Mouse (Mus musculus) embryonic fibroblast, embryonic 13.5 days (primary cell): Measurements from ENCODE around the gene Mansc1.

Experiments
- CTCF ChIP-seq: IDR thresholded peaks from 2 replicates; pipeline ENCODE4 v1.5.1; 2011; ENCODE audit warnings: mild to moderate bottlenecking, control low read depth, low read length, moderate library complexity, borderline replicate concordance; ENCODE audit not compliant: insufficient read depth
- POLR2A ChIP-seq: IDR thresholded peaks from 2 replicates; pipeline ENCODE4 v1.6.1; 2011; ENCODE audit warnings: low read depth, mild to moderate bottlenecking, control low read depth, low read length, moderate library complexity

GRCm38 (mm10) chr6:134664573-134664972 is 32.3 kb upstream of the Mansc1 start:
- TF ChIP-seq POLR2A (no peak), CTCF (no peak)
